Mouse (Mus musculus): Measurements from ENCODE around the gene Phactr3. TPM values are rescaled to one million over a fixed set of nuclear protein-coding genes. Genes with fewer than 3 reads are reported as not detected.

Gene Phactr3
- total and polyA plus RNA-seq, 2 experiments from 2014 or later = 97.8 to 152 TPM

DNA sequence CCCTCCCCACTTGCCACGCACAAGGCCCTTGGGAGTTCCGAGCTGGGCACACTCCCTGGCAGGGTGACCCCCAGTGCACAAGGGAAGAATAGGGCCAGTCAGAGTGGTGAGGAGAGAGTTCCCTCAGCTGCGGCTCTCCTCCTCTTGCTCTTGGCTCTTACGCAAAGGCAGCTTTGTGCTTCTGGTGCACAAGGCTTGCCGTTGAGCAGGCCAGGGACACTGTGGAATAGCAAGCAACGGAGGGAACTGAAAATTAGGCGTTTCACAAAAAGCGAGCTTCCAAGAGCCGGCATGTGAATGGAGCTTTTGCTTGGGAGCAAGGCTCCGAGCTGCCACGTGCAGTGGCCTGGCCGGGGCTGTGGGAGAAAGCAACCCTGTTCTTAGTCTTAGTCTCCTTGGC, 40.2 kb downstream of the Phactr3 start:
- ATAC-seq = peak; percentile 80
- H3K27ac ChIP-seq (ENCODE audit: low read depth, low read length) = no peak overlapping the region
- no peak overlapping the region for H3K4me2 ChIP-seq (ENCODE audit: low read depth)
- no peak overlapping the region for H3K9ac ChIP-seq
- no peak for TF ChIP-seq CTCF (IDR thresholded peaks at IDR 0.05; ENCODE audit: low read depth)
- H3K4me1 ChIP-seq (ENCODE audit: insufficient read depth) = peaks cover 6% of the 10 kb centered on the region
- WGBS = 61% methylated on average over 12 of the region's 12 CpGs
- H3K36me3 ChIP-seq (ENCODE audit: insufficient read depth) = no peaks in the 10 kb centered on the region; the same call in 1 of the 2 replicates
- no peaks in the 10 kb centered on the region for H3K9me3 ChIP-seq (ENCODE audit: low read length)
- H3K27me3 ChIP-seq (ENCODE audit: insufficient read depth, low read length) = no peaks in the 10 kb centered on the region
- no peak overlapping the region for H3K4me3 ChIP-seq (ENCODE audit: low read depth, low read length)
- peak; percentile 40 for DNase-seq

DNA sequence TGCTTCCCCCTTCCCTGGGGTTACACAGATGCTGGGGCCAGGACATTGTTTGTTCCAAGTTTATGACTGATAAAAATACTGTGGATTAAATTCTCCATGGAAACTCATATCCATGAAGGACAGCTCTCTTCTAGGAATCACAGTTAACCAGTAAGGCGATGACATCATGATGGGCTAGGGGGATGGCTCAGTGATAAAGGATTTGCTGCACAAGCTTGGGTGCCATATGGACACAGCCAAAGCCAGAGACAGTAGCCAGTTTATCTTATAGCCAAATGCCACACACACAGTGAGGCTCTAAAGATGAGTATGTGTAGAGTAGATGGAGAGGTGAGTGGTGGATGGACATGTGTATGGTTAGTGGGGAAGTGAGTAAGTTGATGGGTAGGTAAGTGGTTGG, 45.2 kb downstream of the Phactr3 start:
- no peak for DNase-seq
- 90% methylated on average over 1 of the region's 1 CpGs for WGBS
- H3K27ac ChIP-seq (ENCODE audit: low read depth, low read length) = no peak overlapping the region
- H3K4me3 ChIP-seq (ENCODE audit: low read depth, low read length) = no peak overlapping the region
- H3K4me2 ChIP-seq (ENCODE audit: low read depth) = no peak overlapping the region
- no peak overlapping the region for H3K9ac ChIP-seq
- no peak for ATAC-seq
- H3K4me1 ChIP-seq (ENCODE audit: insufficient read depth) = no peaks in the 10 kb centered on the region
- no peaks in the 10 kb centered on the region for H3K9me3 ChIP-seq (ENCODE audit: low read length)
- H3K36me3 ChIP-seq (ENCODE audit: insufficient read depth) = no peaks in the 10 kb centered on the region
- TF ChIP-seq CTCF (IDR thresholded peaks at IDR 0.05; ENCODE audit: low read depth) = no peak
- no peaks in the 10 kb centered on the region for H3K27me3 ChIP-seq (ENCODE audit: insufficient read depth, low read length)

DNA sequence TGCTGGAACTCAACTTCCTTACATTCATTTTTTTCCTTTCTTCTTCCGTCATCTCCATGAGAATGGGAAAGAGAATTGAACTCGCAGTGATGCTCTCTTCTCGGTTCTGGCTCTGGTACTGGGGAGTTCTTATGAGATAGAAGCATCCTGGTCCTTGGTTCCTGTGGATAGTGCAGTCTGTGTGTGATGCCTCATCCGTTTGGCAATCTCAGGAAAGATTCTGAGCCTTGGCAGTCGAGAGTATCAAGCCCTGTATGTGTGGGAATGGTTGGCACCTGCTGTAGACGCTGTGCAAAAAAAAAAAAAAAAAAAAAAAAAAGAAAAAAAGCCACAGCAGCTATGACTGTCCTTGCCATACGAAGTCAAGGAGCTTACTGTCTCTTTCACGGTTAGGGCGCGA, 47.2 kb downstream of the Phactr3 start:
- ATAC-seq (peak; percentile 74), DNase-seq (peak; percentile 37)
- Histone ChIP-seq H3K36me3 (ENCODE audit: insufficient read depth) (no peaks in the 10 kb centered on the region), H3K27ac (ENCODE audit: low read depth, low read length) (no peak overlapping the region), H3K9ac (no peak overlapping the region), H3K4me2 (ENCODE audit: low read depth) (no peak overlapping the region), H3K4me3 (ENCODE audit: low read depth, low read length) (no peak overlapping the region), H3K4me1 (ENCODE audit: insufficient read depth) (no peaks in the 10 kb centered on the region), H3K27me3 (ENCODE audit: insufficient read depth, low read length) (no peaks in the 10 kb centered on the region), H3K9me3 (ENCODE audit: low read length) (no peaks in the 10 kb centered on the region)
- 64% methylated on average over 10 of the region's 10 CpGs for WGBS
- TF ChIP-seq CTCF (IDR thresholded peaks at IDR 0.05; ENCODE audit: low read depth) = no peak

DNA sequence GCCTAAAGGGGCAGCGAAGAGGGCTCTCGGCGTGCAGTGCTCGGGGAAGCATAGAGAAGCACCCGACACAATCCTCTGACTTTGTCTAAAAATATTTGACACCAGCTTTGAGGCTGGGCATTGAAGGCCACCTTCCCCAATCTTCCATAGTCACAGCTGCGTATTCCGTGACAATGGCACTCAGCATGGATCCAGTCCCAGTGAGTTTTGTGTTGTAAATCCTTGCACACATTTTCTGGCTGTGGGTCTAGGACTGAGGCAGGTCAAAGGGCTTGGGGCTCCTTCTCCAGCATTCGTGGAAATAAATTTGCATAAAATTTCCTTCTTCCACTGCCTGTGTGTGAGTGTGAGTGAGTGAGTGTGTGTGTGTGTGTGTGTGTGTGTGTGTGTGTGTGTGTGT, 51.2 kb downstream of the Phactr3 start:
- no peak for DNase-seq
- Histone ChIP-seq H3K27me3 (ENCODE audit: insufficient read depth, low read length) (no peaks in the 10 kb centered on the region), H3K4me2 (ENCODE audit: low read depth) (no peak overlapping the region), H3K9ac (no peak overlapping the region), H3K27ac (ENCODE audit: low read depth, low read length) (no peak overlapping the region), H3K9me3 (ENCODE audit: low read length) (no peaks in the 10 kb centered on the region), H3K4me1 (ENCODE audit: insufficient read depth) (no peaks in the 10 kb centered on the region), H3K36me3 (ENCODE audit: insufficient read depth) (no peaks in the 10 kb centered on the region), H3K4me3 (ENCODE audit: low read depth, low read length) (no peak overlapping the region)
- no peak for ATAC-seq
- TF ChIP-seq CTCF (IDR thresholded peaks at IDR 0.05; ENCODE audit: low read depth) = no peak
- WGBS = 45% methylated on average over 8 of the region's 8 CpGs

DNA sequence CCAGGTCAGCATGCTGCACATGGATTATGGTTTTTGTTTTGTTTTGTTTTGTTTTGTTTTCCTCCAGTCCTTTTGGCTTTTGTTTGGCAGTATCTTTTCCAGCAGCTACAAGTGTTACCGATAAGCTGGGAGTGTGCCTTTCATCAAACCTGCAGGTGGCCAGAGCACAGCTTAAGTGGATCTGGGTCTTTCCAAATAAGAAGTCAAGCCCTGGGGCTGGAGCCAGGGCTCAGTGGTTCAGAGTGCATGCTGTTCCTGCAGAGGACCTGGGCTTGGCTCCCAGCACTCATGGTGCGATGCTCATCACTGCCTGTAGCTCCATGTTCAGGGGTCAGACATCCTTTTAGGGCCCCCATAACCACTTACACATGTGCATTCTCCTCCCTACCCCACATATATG, 55.2 kb downstream of the Phactr3 start:
- H3K36me3 ChIP-seq (ENCODE audit: insufficient read depth) = no peaks in the 10 kb centered on the region
- H3K9me3 ChIP-seq (ENCODE audit: low read length) = no peaks in the 10 kb centered on the region
- DNase-seq = no peak
- 30% methylated on average over 2 of the region's 2 CpGs for WGBS
- H3K27me3 ChIP-seq (ENCODE audit: insufficient read depth, low read length) = no peaks in the 10 kb centered on the region
- H3K4me2 ChIP-seq (ENCODE audit: low read depth) = no peak overlapping the region
- no peak overlapping the region for H3K9ac ChIP-seq
- no peak for ATAC-seq
- no peak for TF ChIP-seq CTCF (IDR thresholded peaks at IDR 0.05; ENCODE audit: low read depth)
- no peak overlapping the region for H3K4me3 ChIP-seq (ENCODE audit: low read depth, low read length)
- H3K4me1 ChIP-seq (ENCODE audit: insufficient read depth) = no peaks in the 10 kb centered on the region; the same call in 1 of the 2 replicates
- no peak overlapping the region for H3K27ac ChIP-seq (ENCODE audit: low read depth, low read length)

DNA sequence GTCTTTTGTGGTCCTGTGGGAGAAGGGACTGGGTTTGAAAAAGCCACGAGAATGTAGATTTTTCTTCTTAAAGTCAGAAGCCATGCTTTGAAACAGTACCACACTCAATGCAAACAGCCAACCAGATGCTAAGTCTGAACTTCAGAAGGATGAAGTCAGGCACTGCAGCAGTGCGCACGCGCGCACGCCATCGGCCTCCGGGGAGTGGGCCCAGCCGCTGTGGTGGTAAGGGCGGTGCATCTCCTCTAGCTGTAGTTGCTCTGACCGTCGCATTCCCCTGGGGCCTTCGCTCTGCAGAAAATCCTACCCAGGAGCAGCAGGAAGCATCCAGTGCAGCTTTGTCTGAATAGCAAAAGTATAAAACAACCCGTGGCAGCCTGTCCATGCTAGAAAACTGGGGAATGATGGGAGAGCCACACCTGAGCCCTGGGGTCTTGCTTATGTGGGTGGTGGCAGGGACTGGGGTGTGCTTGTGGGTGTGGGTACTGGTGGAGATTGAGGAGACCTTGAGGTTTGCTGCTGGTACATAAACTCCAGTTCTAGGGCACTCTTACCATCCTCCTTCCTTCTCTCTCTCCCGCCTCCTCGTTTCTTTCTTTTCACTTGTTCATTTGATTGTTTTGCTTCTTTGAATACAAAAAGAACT, 56.6 kb downstream of the Phactr3 start:
- Histone ChIP-seq H3K4me3 (ENCODE audit: low read depth, low read length) (peak overlapping the region; percentile 20; the same call in 1 of the 2 replicates), H3K4me2 (ENCODE audit: low read depth) (peak overlapping the region; percentile 44), H3K36me3 (ENCODE audit: insufficient read depth) (no peaks in the 10 kb centered on the region), H3K9me3 (ENCODE audit: low read length) (no peaks in the 10 kb centered on the region), H3K27me3 (ENCODE audit: insufficient read depth, low read length) (no peaks in the 10 kb centered on the region), H3K27ac (ENCODE audit: low read depth, low read length) (peak overlapping the region; percentile 68), H3K4me1 (ENCODE audit: insufficient read depth) (no peaks in the 10 kb centered on the region; the same call in 1 of the 2 replicates), H3K9ac (0 out of 2 replicates have a peak overlapping the region, but pooled peaks have one; percentile 33)
- ATAC-seq (peak; percentile 96), DNase-seq (peak; percentile 81)
- 20% methylated on average over 16 of the region's 16 CpGs for WGBS
- no peak for TF ChIP-seq CTCF (IDR thresholded peaks at IDR 0.05; ENCODE audit: low read depth)

DNA sequence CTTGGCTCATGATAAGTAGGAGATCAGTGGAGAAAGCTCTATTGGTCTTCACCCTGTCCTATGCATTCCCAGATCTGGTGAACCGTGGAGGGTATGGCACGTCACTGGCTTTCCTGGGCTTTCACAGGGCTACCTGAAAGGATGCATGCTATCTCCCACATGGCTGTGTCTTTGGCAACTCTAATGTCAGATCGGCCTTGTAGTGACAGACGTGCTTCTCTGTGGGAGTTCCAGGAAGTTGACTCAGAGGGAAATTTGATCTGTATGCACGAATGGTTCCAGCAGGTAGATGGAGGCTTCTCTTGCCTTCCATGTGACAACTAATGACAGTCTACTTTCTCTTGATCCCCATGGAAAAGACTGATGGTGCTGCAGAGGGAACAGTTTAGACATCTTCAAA, 65.5 kb downstream of the Phactr3 start:
- H3K27me3 ChIP-seq (ENCODE audit: insufficient read depth, low read length) = no peaks in the 10 kb centered on the region
- no peak overlapping the region for H3K9ac ChIP-seq
- no peak for ATAC-seq
- no peaks in the 10 kb centered on the region for H3K9me3 ChIP-seq (ENCODE audit: low read length)
- no peak for DNase-seq
- no peak overlapping the region for H3K27ac ChIP-seq (ENCODE audit: low read depth, low read length)
- H3K4me3 ChIP-seq (ENCODE audit: low read depth, low read length) = no peak overlapping the region
- H3K4me2 ChIP-seq (ENCODE audit: low read depth) = no peak overlapping the region
- H3K36me3 ChIP-seq (ENCODE audit: insufficient read depth) = no peaks in the 10 kb centered on the region
- 78% methylated on average over 5 of the region's 5 CpGs for WGBS
- no peaks in the 10 kb centered on the region for H3K4me1 ChIP-seq (ENCODE audit: insufficient read depth)
- TF ChIP-seq CTCF (IDR thresholded peaks at IDR 0.05; ENCODE audit: low read depth) = no peak

Data from forebrain, postnatal 0 days (tissue).